Mouse (Mus musculus): Measurements from ENCODE around the gene Pgrmc2.

The Pgrmc2 gene

DNA sequence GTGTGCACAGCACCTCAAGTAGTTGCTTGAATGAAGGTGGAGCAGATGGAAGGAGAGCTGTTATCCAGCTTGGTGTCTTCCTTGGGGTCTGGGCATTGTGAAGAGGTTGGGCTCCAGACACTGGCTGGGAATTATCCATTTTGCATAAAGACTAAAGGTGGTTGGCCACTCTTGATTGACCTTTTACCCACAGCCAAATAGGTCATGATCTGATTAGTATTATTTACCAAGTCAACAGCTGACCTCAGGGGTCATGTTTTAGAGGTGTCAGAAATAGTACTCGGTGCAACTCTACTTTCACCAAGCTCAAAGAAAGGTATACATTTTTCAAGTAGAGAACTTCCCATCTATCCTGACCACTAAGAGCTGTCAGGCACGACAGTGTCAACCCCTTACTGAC, 17.5 kb downstream of the Pgrmc2 start:
- DNase-seq, result no peak

GRCm38 (mm10) chr3:41062758-41063157, 20.1 kb downstream of the Pgrmc2 start:
- DNase-seq, result no peak

GRCm38 (mm10) chr3:41061831-41062565, 20.8 kb downstream of the Pgrmc2 start:
- no peak for DNase-seq

DNA sequence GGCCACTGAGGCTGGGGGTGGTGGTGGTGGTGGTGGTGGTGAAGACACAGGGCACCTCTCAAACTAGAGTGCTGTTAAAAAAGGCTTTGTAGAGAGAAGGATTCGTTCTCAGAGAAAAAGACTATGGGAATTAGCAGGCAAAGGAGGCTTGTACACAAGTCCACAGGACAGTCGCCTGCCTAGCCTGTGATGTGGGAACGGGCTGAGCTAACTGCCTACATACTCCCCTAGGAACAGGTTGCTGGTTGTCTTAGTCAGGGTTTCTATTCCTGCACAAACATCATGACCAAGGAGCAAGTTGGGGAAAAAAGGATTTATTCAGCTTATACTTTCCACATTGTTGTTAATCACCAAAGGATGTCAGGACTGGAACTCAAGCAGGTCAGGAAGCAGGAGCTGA, 23.6 kb downstream of the Pgrmc2 start:
- DNase-seq, result no peak

DNA sequence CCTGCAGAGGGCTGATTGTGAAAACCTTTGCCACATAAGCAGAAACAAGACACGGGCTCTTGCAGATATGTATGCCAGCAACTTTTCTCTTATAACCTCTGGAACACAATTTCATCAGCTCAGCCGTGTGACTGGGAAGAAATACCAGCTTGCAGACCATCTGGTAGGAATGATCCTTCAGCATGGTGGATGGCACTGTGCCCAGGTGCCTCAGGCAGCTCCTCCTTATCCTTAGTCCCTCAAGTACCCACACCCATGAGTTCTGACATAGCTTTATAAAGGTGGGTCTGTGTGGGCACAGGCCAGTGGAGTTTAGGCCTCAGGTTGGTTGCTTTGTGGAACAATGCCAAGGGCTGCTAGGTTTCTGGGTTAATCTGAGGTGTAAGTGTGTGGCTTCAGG, 24.5 kb downstream of the Pgrmc2 start:
- DNase-seq, result peak; percentile 17

DNA sequence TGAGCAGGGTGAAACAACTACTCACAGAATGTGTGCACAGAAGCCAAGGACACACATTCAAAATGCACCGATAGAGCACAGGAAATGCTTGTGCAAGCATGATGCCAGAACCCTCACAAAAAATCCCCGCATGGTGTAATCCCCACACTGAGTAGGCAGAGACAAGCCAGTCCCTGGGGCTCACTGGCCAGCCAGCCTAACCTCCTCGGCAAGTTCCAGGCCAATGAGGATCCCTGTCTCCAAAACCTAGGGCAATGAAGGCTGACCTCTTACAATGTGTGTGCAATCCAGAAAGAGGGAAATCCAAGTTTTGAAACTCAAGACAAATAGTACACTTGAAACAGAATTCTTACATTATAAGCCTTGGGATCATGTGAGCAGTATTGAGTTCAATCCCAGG, 29.5 kb downstream of the Pgrmc2 start:
- DNase-seq, result no peak

- no peak for DNase-seq
Measured at GRCm38 (mm10) chr3:41047838-41048237, 35.0 kb downstream of the Pgrmc2 start.

DNA sequence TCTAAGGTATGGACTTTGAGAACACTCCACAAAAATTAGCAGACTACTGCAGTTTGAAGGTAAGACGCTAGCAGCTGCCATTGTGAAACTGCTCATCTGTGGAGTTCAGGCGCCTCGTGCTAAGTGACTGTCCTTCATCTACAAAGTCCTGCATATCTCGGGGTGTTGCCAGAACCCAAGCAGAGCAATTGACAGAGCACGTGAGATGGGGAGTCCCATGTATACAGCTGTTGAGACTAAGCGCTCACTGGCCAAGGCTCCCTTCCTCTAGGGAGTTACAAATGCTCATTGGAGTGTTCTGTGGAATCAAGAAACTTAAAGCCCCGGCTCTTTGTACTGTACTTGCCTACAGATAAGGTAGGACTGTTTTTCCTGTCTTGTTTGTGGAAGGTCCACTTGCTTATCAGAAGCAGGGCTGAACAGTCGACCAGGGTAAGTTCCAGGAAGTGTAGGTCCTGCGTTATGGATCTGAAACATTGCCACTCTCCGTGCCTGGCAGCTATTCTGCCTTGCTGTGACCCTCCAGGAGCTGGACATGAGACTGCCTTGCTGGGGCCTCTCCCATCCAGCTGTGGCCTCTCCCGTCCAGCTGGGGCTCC, 39.0 kb downstream of the Pgrmc2 start:
- no peak for DNase-seq

GRCm38 (mm10) chr3:41042195-41042938, 40.5 kb downstream of the Pgrmc2 start:
- DNase-seq, result no peak

GRCm38 (mm10) chr3:41041241-41041640, 41.6 kb downstream of the Pgrmc2 start:
- DNase-seq, result no peak

DNA sequence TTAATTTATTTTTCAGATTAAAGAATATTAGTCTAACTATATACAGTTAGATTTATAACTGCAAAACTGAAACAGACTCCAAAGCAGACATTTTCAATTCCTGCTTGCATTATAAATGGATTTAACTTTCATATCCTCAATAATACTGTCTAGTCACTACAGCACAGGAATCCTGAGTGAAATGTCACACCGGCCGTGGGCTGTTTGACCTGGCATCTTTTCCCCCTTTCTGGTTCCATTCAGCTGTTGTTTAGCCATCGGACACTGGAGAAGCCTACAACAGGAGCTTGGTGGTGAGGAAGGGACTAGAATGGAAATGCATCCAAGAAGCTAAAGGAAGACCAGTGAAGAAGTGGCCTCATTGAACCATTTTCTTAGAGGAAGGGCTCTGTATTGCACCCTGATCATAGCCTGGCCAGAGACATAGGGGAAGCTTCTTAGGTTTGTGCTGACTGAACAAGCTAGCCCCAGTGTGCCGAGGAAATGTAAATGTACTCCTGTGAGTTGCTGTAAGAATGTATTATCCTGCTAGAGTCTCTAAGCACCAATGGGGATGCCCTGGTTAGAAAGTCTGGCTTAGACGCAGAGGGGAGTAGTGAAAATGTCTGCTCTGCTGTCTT, 44.4 kb downstream of the Pgrmc2 start:
- DNase-seq, result no peak

- DNase-seq, result no peak
Measured at GRCm38 (mm10) chr3:41031286-41032210, 51.3 kb downstream of the Pgrmc2 start.

- no peak for DNase-seq
Measured at GRCm38 (mm10) chr3:41030705-41031104, 52.1 kb downstream of the Pgrmc2 start.

DNA sequence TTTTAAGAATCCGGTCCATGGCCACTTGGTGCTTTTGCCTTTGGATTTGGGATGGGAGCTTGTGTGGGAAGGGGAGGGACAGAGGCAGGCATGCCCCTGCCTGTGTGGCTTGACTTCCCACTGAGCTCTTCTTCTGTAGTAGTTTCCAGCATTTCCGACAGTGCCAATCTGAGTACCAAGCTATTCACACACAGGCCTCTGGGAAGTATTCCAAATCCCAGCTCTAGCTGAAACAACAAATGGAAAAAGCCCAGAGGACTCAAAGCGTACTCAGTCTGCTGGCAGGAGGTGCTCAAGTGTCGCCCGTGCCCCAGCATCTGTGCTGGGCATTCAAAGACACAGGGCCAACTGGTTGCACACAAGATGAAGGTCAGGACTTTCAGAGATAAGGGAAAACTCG, 60.9 kb downstream of the Pgrmc2 start:
- peak; percentile 55 for DNase-seq

GRCm38 (mm10) chr3:41020687-41021086, 62.2 kb downstream of the Pgrmc2 start:
- DNase-seq, result no peak

- DNase-seq, result no peak
Measured at GRCm38 (mm10) chr3:41018022-41018608, 64.7 kb downstream of the Pgrmc2 start.
